Mouse (Mus musculus) Patski (cell line): ENCODE measurements at regions not wholly inside any gene's neighbourhood (a gene's known extent, or its start where the extent isn't known, plus 50 kb on each side); places are given as distances from the start of the nearest gene placed in this dataset.

Experiments
- ATAC-seq: fragments of 100-300 bp; one replicate; pipeline ENCODE4 v1.8.0; 2021
- CTCF ChIA-PET: fragments of 350-600 bp; sonication (Branson Sonifier 250); formaldehyde crosslinking; loops from one replicate; lab custom pipeline; 2022; ENCODE audit warnings: inconsistent platforms; lab: Charles Lee
- POLR2A ChIA-PET: fragments of 350-600 bp; sonication (Branson Sonifier 250); formaldehyde crosslinking; loops from one replicate; lab custom pipeline; 2022; ENCODE audit warnings: antibody characterized with exemption, inconsistent platforms; lab: Charles Lee
- DNase-seq: peaks from one replicate; pipeline ENCODE4 v3.0.0-alpha.2; 2011; ENCODE audit warnings: low read depth, low spot score
- H3K27me3 ChIP-seq: fragments of 371-371 bp; one replicate; pipeline ENCODE4 v1.5.1; 2021
- CTCF ChIP-seq: fragments of 100-300 bp; IDR thresholded peaks from one replicate; pipeline ENCODE4 v1.5.1; 2021
- in situ Hi-C: fragments of 300-500 bp; cut with MboI; formaldehyde crosslinking; loops from 3 replicates; pipeline ENCODE4 v1.11.1; 2018; ENCODE audit warnings: low pct_unique_long_range_greater_than_20kb, mixed read lengths

- DNase-seq (no peak), ATAC-seq (no peak)
- in situ Hi-C loops, result no loop called here
- ChIA-PET CTCF (no interaction called here), POLR2A (no interaction called here)
- TF ChIP-seq CTCF, result no peak
- H3K27me3 ChIP-seq, result peaks cover 45% of the 10 kb centered on the region
These were observed 428.2 kb upstream of the Ccnh start for GRCm38 (mm10) chr13:84760978-84761377.

- ATAC-seq (no peak), DNase-seq (no peak)
- TF ChIP-seq CTCF, result no peak
- peaks cover 44% of the 10 kb centered on the region for H3K27me3 ChIP-seq
- in situ Hi-C loops, result no loop called here
- ChIA-PET CTCF (no interaction called here), POLR2A (no interaction called here)
These were observed 427.4 kb upstream of the Ccnh start for GRCm38 (mm10) chr13:84761821-84762220.

- DNase-seq, result no peak
- ChIA-PET POLR2A (no interaction called here), CTCF (no interaction called here)
- in situ Hi-C loops, result no loop called here
- ATAC-seq, result no peak
- TF ChIP-seq CTCF, result no peak
- peaks cover 28% of the 10 kb centered on the region for H3K27me3 ChIP-seq
These were observed 425.3 kb upstream of the Ccnh start for GRCm38 (mm10) chr13:84763916-84764315.

DNA sequence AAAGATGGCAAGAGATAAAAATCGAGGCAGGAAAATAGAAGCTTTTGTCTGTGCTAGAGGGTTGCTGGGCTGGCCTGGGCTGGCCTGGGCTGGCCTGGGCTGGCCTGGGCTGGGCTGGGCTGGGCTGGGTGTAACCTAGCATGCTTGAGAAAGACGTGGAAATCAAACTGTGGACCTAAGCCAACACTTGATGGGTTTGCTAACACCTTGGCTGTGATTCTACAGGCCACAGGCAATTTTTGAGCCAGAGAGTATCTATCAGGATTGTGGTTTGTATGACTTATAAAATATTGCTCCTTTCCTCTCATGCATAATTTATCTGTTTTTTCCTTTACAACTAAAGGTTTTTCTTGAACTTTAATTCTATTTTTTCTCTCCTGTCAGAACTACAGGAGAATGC is 417.3 kb upstream of the Ccnh start:
- DNase-seq, result no peak
- ChIA-PET POLR2A (no interaction called here), CTCF (no interaction called here)
- peaks cover 6% of the 10 kb centered on the region for H3K27me3 ChIP-seq
- no peak for TF ChIP-seq CTCF
- in situ Hi-C loops, result no loop called here
- ATAC-seq, result no peak

GRCm38 (mm10) chr13:84783017-84783937 is 405.9 kb upstream of the Ccnh start:
- DNase-seq (no peak), ATAC-seq (no peak)
- no peak for TF ChIP-seq CTCF
- in situ Hi-C loops, result no loop called here
- no peaks in the 10 kb centered on the region for H3K27me3 ChIP-seq
- POLR2A ChIA-PET, result no interaction called here
- CTCF ChIA-PET, result no interaction called here

GRCm38 (mm10) chr13:84804241-84804980 is 384.8 kb upstream of the Ccnh start:
- no peak for TF ChIP-seq CTCF
- DNase-seq (no peak), ATAC-seq (no peak)
- in situ Hi-C loops, result no loop called here
- ChIA-PET CTCF (interaction anchor here (1.2 kb wide), 1 partner anchor 13 kb away, joined by 4 read pairs; no protein-coding TSS in a partner anchor), POLR2A (no interaction called here)
- H3K27me3 ChIP-seq, result no peaks in the 10 kb centered on the region

- DNase-seq (no peak), ATAC-seq (no peak)
- TF ChIP-seq CTCF, result no peak
- H3K27me3 ChIP-seq, result no peaks in the 10 kb centered on the region
- POLR2A ChIA-PET, result no interaction called here
- in situ Hi-C loops, result no loop called here
- CTCF ChIA-PET, result no interaction called here
These were observed 384.0 kb upstream of the Ccnh start for GRCm38 (mm10) chr13:84805190-84805589.

DNA sequence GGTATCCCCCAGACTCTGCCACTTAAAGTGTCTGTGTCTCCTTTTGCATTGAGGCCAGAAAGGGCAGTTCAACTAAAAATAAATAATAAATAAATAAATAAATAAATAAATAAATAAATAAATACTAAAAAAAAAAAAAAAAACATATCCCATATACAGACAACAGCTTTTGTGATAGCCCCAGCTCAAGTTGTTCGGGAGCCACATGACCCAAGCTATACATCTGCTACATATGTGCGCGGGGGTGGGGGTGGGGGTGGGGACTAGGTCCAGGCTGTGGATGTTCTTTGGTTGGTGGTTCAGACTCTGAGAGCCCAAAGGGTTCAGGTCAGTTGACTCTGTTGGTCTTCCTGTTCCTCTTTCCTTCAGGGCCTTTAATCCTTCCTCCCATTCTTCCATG is 379.6 kb upstream of the Ccnh start:
- in situ Hi-C loops, result no loop called here
- POLR2A ChIA-PET, result no interaction called here

More for the DNA sequence above, 379.6 kb upstream of the Ccnh start:
- H3K27me3 ChIP-seq, result no peaks in the 10 kb centered on the region
- TF ChIP-seq CTCF, result no peak
- no peak for DNase-seq
- no peak for ATAC-seq
- CTCF ChIA-PET, result no interaction called here
